Mouse (Mus musculus) ovary, postnatal 10 days (tissue): ENCODE results near the gene Usp29.

Source experiments
- DNase-seq: peaks from one replicate; pipeline ENCODE4 v3.0.0; 2022; ENCODE audit warnings: low spot score

Gene Usp29

DNA sequence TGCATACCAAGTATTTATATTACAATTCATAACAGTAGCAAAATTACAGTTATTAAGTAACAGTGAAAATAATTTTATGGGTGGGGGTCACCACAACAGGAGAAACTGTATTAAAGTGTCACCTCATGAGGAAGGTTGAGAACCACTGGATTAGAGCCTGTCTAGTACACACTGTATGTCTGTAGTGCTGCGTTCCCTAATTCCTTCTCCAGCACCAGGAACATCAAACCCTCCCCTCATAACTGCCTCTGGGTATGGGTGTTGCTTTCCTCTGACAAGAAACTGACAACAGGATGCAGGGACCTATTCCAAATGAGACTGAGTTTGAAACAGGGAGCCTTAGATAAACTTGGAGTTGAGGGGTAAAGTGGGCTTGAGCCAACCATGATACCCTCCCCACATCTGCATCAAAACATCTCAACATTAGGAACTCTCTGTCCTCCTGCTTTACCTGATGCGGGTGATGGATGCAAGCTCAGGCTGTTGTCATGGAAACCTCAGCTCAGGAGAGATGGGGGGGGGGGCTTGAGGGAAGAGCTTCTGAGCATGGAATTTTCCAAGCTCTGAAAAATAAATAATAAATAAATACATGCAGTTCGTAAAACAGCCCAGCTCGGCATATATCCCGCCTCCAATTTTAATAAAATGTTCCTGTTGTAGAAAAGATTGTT lies 86.5 kb downstream of the Usp29 start:
- DNase-seq, result no peak

DNA sequence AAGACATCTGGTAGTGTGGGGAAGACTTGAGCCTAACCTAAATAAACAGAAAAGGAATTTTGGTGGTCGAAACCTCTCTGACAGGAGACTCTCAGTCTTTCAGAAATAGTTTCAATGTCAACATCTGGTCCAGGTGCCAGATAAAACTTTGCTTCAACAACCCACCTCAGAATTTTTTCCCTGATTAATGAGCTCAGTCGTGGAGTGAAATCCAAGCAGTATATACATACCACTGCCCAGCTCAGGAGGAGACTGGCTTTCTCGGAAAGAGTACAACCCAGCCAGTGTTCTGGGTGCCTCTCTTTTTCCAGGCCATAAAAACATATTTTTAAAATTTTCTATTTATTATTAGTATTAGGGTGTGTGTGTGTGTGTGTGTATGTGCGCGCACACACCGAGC lies 89.9 kb downstream of the Usp29 start:
- DNase-seq, result no peak

DNA sequence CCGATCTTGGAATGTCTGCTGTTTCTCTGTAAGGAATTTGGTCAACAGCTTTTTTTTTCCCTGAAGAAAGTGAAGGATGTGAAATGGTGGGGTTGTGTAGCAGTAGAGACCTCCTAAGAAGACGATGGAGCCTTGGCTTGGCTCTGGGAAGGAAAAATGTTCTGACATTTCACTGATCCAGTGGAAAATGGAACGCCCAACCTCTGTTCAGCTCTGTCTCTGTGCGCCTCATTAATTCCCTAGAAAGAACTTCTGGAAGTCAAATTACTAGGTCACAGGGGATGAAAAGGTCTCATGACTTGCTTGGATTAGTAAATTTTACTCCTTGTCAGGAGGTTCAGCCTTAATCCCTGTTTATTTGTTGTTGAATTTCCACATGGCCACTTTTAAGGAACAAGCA lies 92.3 kb downstream of the Usp29 start:
- DNase-seq, result no peak

DNA sequence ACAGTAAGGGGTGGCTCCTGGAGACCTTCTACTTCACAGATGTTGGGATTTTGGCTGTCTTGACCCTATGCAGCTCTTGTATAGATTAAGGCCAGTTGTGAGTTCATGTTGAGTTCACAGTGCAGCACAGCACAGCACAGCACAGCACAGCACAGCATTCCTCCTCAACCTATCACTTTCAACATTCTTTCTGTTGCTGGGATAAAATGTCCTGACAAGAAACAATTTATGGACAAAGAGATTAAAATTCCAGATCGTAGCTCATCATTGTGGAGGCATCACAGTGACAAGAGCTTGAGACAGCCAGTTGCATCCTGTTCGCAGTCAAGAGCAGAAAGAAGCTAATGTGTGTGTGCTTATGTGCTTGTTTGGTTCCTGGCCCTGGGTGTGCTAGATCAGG lies 93.3 kb downstream of the Usp29 start:
- no peak for DNase-seq

DNA sequence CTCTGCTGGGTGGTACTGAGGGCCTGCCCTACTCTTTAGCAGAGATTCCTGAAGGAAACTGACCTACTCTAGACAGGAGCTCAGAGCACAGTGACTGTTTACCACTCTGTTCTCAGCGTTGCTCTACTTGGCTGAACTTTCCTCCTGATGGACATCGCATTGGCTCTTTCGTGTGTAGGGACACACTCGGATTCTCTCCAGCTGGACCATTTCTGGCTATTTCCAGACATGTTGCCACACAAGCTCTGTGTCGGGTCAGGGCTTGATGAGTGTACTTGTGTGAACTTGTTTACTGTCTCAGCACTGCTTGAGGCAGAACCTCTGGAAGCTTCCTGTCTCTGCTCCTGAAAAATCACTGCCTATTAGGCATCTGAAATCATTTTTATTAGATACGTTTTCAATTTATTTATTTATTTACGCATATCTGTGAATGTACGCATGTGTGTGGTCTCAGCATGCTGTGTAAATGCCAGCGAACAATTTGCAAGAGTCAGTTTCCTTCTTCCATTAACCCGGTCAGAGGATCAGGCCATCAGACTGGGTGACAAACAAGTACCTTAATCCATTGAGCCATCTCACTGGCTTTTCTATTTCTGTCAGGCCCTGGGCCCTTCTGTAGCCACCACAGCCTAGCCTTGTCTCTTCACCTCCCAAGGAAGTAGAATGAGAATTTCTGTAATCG lies 95.7 kb downstream of the Usp29 start:
- no peak for DNase-seq

DNA sequence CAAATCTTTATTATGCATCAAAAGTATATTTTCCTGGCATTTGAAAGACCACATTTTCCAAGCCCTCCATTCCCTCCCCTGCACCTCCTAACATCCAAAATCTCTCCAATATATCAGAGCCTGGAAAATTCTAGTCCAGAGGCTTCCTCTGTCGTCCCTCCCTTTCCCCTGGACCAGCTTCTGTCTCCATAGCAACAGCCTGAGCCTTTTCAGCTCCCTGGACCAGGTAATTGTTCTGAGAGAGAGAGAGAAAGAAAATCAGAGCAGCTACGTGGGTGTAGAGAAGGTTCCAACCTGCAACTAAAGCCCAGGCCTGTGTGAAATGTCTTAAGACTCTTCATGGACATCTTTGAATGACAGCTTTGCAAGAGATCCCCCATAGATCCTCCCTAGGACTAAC lies 98.8 kb downstream of the Usp29 start:
- no peak for DNase-seq

DNA sequence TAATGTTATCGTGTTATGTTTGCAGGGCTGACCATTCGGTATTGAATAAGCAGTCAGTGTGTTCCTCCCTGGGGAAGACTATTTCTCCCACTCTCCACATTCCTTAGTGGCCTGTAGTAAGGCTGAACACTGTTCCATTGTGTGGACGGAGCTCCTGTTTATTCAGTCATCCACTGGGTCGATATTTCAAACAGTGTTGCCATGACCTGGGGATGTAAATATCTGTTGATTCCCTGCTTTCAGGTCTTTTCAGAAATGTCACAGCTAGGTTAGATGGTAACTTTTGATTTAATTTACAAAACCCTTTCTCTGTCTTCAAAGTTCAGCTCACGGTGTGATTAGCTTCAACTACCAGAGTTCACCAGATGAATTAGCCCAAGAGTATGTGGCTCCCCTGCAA lies 104.6 kb downstream of the Usp29 start:
- no peak for DNase-seq

DNA sequence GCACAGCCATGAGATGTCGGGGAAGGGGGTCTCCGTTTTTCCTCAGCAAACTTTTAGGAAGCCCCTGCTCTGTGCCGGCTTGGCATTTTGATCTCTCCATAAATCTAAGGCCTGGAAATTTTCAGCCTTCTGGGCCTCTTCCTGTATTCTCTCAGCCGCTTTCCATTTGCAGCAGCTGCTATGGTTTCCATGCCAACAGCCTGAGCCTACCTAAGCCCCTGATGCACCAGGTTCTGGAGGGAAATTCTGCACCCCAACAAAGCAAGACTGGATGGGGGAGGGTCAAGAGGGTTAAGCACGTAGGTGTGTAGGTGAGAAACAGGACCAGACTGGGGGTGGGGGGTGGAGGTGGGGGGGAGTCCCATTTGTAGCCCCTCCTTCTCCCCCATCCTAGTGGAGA lies 105.0 kb downstream of the Usp29 start:
- DNase-seq, result no peak

DNA sequence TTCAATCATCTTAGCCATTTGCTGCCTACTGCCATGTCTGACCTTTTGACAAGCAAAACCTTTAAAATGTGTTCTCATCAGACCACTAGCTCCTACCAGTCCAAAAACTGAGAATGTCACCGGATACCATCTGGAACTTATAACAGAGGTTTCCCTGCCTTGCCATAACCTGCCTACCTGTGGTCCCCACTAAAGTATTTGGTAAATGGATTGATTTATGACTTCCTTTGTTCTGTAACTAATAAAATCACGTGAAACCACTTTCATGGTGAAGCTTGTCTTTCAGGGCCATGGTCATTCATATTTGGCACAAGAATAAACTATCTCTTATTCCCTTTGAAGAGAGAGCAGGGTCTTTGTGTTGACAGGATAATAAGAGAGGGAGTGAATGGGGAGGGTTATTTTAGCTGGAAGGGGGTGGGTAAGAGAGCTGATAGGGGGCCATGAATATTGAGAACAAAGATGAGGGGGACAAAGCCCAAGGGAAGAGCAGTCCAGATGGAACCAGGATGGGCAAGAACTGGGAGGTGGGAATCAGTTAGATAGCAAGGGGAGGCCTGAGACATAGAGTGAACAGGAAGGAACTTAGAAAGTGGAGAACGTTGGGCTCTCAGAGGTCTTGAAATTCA lies 107.0 kb downstream of the Usp29 start:
- no peak for DNase-seq

DNA sequence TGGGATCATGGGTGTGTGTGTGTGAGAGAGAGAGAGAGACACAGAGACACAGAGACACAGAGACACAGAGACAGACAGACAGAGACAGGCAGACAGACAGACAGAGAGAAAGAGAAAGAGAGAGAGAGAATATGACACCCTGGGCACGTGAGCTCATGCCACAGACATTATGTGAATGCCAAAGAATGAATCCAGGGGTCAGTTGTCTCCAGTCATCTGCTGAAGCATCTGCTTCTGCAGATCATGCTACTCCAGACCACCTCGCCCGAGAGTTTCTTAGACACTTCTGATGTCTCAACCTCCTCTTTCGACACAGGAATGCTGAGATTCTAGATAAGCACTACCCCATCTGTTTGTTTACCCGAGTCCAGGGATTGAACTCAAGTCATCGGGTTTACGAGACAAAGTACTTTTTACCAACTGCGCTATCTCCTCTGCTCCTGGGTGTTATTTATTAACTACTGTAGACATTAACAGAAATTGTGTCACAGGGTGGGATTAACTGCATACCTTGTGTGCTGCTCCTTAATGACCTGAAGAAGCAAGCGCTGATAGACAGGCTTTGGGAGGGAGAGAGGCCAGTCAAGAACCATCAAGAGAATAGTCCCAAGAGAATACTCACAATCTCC lies 107.7 kb downstream of the Usp29 start:
- no peak for DNase-seq

DNA sequence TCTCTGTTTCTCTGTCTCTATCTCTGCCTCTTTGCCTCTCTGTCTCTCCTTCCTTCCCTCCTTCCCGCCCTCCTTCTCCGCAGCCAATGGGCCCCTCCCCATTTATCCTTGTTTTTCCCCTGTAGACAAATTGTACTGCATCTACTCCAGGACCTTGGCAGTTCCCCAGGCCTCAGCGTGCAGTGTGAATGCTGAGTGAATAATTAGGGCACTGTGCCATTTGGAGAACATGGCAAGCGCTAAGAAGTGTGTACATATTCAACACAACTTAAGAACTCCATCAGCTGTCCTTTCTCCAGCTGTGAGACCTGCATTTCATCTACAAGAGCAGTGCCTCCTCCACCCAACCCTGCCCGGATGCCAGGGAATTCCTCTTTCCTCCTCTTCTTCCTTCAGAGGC lies 110.5 kb downstream of the Usp29 start:
- DNase-seq, result no peak

DNA sequence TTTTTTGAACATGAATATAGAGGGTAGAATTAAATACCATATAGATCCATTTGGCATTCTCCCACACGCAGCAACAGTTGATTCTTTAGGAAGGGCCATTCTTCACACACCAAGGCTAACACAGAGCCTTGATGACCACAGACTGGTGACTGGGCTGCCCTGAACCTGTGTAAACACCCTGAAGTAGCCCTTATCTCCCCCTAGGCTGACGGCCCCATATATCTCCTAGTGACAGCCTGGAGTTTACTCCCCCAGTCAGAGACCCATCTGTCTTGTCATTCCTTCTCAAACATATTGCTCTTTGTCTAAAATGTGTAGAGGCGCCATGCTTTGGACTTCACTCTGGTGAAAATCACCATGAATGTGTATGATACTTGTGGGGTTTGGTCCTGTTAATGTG lies 119.1 kb downstream of the Usp29 start:
- no peak for DNase-seq

DNA sequence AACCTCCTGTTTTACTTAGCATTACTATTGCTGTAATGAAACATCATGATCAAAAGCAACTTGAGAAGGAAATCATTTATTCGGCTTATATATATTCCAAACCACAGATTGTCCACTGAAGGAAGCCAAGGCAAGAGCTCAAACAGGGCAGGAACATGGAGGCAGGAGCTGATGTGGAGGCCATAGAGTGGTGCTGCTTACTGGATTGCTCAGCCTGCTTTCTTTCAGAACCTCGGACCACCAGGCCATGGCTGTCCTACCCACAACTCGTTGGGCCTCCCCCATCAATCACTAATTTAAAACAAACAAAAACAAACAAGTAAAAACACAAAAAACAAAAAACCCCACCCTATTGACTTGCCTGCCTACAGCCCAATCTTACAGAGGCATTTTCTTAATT lies 119.9 kb downstream of the Usp29 start:
- no peak for DNase-seq

DNA sequence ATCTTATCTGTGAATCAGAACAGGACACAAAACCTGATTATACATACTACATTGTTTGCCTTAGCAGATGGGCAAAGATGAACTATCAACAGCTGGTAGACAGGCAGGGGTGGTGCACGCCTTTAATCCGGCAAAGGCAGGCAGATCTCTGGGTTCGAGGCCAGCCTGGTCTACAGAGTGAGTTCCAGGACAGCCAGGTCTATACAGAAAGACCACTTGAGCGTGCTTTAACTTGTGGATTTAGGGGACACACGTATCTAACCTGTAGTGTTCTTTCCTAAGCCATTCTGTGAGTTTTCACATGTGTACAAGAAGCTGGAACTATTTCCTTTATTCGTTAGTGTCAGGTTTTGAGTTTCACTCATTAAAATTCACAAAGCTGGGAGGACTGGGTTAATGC lies 120.9 kb downstream of the Usp29 start:
- DNase-seq, result no peak

DNA sequence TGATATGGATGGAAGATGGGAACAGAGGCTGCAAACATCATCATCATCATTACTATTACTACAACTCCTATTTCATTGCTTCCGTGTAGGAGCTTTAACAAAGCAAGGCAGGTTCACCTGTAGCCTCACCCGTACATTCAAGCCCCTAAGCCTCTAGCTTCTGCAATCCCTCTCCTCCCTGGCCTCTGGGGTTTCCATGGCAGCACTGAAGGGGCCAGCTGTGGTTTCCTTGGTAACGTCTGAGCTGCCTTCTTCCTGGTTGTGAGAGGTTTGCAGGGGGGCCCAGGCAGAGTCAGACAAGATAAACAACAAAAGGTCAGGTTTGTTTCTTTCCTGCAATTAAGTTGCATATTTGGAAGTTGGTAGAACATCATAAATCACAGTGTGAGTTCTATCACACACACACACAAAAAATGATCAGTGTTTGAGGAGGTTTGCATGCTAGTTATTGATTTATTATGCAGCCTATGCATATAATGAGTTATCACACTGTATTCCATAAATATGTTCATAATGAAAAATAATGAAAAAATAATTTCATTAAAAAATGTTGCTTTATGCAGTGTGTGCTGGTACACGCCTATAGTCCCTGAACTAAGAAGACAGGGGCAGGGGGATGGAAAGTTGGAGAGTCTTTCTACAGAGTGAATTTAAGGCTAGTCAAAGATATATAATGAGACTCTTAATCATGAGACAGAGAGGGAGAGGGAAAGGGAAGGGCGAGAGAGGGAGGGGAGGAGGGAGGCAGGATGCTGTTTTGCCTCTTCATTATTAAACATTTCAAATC lies 121.5 kb downstream of the Usp29 start:
- DNase-seq, result no peak

DNA sequence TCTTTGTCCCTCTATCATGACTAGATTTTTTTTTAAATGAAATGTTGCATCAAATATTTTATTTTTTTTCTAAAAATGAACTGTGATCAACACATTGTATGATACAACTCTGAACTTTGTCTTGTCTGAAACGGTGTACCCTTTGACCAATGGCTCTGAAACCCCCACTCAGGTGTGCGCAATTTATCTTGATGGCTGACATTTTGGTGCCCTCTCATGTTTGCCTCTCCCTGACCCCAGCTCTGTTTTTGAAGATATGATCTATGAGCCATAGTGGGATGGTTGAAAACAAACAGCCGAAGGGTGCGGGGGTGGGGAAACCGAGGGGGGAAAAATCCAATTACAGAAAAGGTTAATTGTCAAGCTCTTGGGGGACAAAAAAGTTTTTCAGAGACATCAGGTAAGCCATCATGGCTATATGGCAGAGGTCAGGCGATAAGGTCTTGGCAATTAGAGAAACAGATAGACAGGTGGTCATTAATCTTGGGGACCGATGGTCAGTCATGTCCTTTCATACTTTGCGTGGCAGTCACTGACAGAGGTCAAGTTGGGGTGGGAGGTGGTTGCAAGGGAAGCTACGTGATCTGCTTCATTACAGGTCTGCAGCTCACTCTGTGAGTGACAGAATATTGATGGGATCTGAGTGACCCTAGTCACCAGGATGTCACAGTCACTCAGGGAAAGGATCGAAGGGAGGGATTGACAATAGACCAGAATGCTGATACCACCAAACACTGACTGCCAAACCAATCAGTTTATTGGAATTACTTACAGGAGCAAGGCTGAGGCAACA lies 125.4 kb downstream of the Usp29 start:
- no peak for DNase-seq

DNA sequence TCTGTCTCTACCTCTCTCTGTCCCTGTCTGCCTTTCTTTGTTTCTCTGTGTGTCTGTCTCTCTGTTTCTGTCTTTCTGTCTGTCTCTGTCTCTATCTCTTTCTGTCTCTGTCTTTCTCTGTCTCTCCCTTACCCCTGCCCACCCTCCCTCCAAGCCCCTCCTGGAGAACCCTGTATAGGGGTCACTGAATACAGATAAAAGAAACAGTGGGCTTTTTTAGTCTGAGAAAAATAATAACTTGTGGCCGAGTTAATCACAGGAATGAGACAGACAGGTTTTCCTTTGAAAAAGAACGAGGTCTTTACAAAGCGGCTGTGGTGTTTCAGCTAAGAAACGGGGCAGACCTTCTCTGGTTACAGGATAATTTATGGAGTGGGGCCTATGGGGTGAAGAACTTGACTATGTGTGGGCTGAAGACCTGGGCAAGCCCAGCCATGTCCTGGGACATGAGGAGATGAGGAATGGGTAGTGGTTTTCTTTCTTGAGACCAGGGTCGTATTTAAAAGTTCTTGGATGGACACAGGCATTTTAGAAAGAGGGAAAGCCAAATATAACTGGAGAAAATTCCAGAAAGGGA lies 128.4 kb downstream of the Usp29 start:
- DNase-seq, result no peak

DNA sequence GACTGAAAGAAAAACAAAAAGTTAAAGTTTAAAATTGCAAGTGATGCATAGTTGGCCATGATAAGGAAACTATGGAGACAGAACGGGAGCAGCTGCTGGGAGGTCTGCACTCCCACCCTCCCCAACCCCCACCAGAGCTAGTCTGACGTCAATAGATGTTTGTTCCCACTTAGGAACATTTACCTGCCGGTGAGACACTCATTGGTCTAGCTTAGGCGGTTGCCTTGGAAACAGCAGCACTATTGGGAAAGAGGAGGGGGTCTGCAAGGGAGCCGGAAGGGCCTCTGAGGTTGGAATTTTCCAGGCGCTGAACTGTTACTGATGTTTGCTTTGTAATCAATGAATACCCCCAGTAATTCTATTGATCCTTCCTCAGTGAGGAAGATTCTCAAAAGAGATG lies 130.3 kb downstream of the Usp29 start:
- DNase-seq, result no peak

DNA sequence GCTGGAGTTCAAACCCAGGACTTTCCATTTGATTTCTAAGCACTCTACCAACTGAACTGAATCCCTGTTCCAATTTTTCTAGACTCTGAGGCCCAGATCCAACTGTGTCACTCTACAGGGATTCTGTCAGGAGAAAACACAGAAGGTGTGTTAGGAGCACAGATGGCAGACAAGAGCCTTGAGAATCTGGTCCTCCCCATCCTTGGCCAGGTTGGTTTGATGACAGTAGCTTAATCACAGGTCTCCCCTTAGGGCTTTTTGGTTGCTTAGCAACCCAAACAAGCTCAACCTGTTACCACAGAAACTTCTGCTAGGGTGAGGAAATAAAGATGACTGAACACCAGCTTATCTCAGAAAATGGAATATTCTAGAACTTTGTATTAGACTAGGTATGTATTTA lies 136.0 kb downstream of the Usp29 start:
- no peak for DNase-seq

DNA sequence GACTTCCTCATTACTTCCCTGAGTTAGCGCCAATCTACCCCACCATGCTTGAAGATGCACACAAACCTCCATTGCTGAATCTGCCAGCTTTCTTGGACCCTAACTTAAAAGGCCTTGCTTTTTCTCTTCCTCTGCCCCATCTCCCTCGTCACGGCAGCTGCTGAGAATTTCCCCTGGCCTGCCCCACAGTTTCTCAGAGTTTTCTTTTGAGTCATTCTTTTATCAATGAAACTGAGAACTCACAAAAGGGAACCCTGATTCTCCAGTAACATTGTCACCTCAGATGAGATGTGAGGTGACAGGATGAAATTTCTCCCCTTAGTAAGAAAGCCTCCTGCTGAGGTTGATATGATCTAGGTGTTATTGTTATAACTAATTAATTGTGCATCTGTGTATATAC lies 138.5 kb downstream of the Usp29 start:
- no peak for DNase-seq

DNA sequence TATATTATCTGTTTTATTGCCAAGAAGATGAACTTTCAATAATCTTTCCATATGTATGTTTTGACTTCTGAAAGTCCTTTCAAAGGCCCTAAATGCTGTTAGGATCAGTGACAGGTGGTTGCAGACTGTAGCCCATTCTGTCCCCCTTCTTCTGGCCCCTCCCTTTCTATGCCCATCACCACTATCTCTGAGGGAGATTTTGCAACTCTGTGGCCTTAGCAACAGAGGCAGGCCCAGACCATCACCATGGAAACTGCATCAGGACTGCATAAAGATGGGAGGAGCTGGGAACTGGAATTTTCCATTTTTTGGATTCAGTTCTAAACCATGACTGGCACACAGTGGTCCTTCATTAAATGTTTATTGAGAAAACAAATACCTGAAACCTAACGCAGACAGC lies 139.2 kb downstream of the Usp29 start:
- DNase-seq, result no peak
